Mouse (Mus musculus) inflammation-experienced regulatory T-cells, adult 6 months (primary cell): Measurements from ENCODE around the gene Gm20388. TPM values are rescaled to one million over a fixed set of nuclear protein-coding genes. Genes with fewer than 3 reads are reported as not detected.
"Not testable (repeated sequence)": the region's sequence is repeated elsewhere in the genome, so short reads cannot be mapped to it uniquely, and the experiment has no call there.

Experiments used
- ATAC-seq: one replicate; pipeline ENCODE4 v1.8.0; 2017
- polyA plus RNA-seq, 3 experiments: library from polyadenylated mRNA; unstranded; fragments of 100-300 nt; shearing (Covaris generic); gene quantifications; one replicate each; pipeline ENCODE4 v1.2.1; 2017

Gm20388 gene
- polyA plus RNA-seq, 3 experiments from 2014 or later: 10.8 to 14.1 (median 11.8) TPM

GRCm38 (mm10) chr8:123948942-123949685 is 4038.5 kb downstream of the Gm20388 start, which contains the start of gene Nup133:
Nup133 (minus strand) TSS chr8:123949265.
- ATAC-seq: peak; percentile 87

- peak; percentile 8 for ATAC-seq
These were observed 4039.0 kb downstream of the Gm20388 start for GRCm38 (mm10) chr8:123949686-123949986.

GRCm38 (mm10) chr8:123950077-123950802 is 4039.6 kb downstream of the Gm20388 start:
- peak; percentile 51 for ATAC-seq

- no peak for ATAC-seq
These were observed 4043.0 kb downstream of the Gm20388 start for GRCm38 (mm10) chr8:123953686-123954085.

- no peak for ATAC-seq
These were observed 4043.6 kb downstream of the Gm20388 start for GRCm38 (mm10) chr8:123954246-123954645.

- no peak for ATAC-seq
These were observed 4047.5 kb downstream of the Gm20388 start for GRCm38 (mm10) chr8:123958130-123958529.

GRCm38 (mm10) chr8:123959473-123959872 is 4048.8 kb downstream of the Gm20388 start:
- ATAC-seq: no peak

- ATAC-seq: no peak
These were observed 4049.4 kb downstream of the Gm20388 start for GRCm38 (mm10) chr8:123960056-123960455.

GRCm38 (mm10) chr8:123960556-123960955 is 4049.9 kb downstream of the Gm20388 start:
- ATAC-seq: not testable (repeated sequence)

- no peak for ATAC-seq
These were observed 4050.7 kb downstream of the Gm20388 start for GRCm38 (mm10) chr8:123961371-123961770.

GRCm38 (mm10) chr8:123966896-123967295 is 4056.3 kb downstream of the Gm20388 start:
- ATAC-seq: no peak

GRCm38 (mm10) chr8:123973495-123973894 is 4062.9 kb downstream of the Gm20388 start:
- no peak for ATAC-seq

GRCm38 (mm10) chr8:123977499-123977898 is 4066.9 kb downstream of the Gm20388 start:
- ATAC-seq: no peak

- no peak for ATAC-seq
These were observed 4067.7 kb downstream of the Gm20388 start for GRCm38 (mm10) chr8:123978166-123978838.

GRCm38 (mm10) chr8:123978926-123979325 is 4068.3 kb downstream of the Gm20388 start:
- ATAC-seq: no peak

GRCm38 (mm10) chr8:123980239-123980638 is 4069.6 kb downstream of the Gm20388 start:
- ATAC-seq: no peak

- no peak for ATAC-seq
These were observed 4071.0 kb downstream of the Gm20388 start for GRCm38 (mm10) chr8:123981674-123982073.

GRCm38 (mm10) chr8:123982291-123982793 is 4071.7 kb downstream of the Gm20388 start:
- ATAC-seq: peak; percentile 35

- ATAC-seq: peak; percentile 41
These were observed 4072.3 kb downstream of the Gm20388 start, which contains the start of gene Abcb10 for GRCm38 (mm10) chr8:123982826-123983400. Abcb10 (minus strand) TSS chr8:123983122.

GRCm38 (mm10) chr8:123988605-123989038 is 4078.0 kb downstream of the Gm20388 start:
- no peak for ATAC-seq

GRCm38 (mm10) chr8:123989128-123989527 is 4078.5 kb downstream of the Gm20388 start:
- ATAC-seq: no peak

- no peak for ATAC-seq
These were observed 4079.8 kb downstream of the Gm20388 start for GRCm38 (mm10) chr8:123990277-123991049.
